Mouse (Mus musculus) liver, embryonic 14 days (tissue): ENCODE data around the gene Adpgk. TPM values are rescaled to one million over a fixed set of nuclear protein-coding genes. Genes with fewer than 3 reads are reported as not detected.

Experiments
- polyA plus RNA-seq: library from polyadenylated mRNA; depleted of rRNA; stranded (reverse); fragments of >200 nt; gene quantifications from 2 replicates; pipeline ENCODE4 v1.2.3, GENCODE M21; 2012; rRNA removed

Gene Adpgk
- 9.6 and 15.9 TPM in 2 replicates for polyA plus RNA-seq

DNA sequence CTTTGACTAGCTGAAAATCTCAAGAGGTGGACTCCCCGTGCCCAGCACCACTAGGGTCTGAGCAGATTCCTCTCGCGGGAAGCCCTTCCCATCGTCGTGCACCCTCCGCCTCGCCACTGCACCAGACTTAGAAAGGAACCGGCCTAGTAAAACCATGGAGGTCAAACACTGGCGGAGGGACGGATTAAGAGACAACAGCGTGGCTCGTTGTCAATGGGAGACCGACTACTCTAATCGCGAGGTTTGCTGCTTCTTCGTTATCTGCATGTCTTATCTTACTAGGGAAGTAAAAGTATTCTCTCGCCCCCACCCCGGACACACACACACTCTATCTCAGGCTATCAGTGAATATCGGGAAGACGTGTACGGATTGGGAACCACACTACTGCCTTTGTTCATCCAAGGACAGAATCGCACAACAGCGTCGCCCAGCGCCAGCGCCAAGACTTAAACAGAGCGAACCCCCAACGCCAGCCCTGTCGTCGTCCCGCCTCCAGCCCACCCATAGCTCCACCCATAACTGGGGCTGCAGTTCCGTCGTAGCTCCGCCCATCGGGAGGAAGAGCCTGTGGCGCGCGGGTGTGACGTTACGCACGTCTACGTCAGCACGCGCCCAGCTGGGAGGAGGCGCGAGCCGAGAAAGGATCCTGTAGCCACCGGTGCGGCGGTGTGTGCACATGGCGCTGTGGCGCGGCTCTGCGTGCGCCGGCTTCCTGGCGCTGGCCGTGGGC lies at the start of gene Adpgk:
Adpgk (plus strand) TSS at position 602 of the 731 bp plus-strand sequence.

DNA sequence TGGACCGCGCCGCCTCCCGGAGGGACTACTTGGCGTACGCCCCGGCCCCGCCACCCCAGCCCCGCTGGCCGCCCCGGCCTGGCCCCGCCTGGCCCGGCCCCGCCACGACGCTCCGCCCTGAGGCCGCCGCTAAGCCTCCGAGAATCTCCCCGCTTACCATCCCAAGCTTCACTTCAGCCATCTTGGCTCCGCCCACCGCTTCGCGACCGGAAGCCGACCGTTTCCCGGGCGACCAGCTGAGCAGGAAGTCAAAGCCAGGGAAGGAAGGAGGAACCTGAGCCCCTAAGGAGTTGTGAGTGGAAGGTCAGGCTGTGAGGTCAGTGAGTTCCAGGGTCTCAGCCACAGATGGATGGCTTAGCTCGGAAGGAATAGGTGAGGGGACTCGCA lies 61.9 kb downstream of the Adpgk start, which contains the start of gene Bbs4:
Bbs4 (minus strand) TSS at position 256 of the 387 bp plus-strand sequence.

Other genes with a start within 250 kb of the Adpgk start
- gene Bbs4, start 62.0 kb downstream of the Adpgk start, polyA plus RNA-seq: 1.3 TPM in 2 replicates
- 11.4 and 13.4 TPM in 2 replicates for gene Arih1, start 195.1 kb downstream of the Adpgk start, polyA plus RNA-seq
- 17.0 and 19.4 TPM in 2 replicates for gene Hexa, start 248.0 kb downstream of the Adpgk start, polyA plus RNA-seq
- 0.02 and 0.05 TPM in 2 replicates for gene Tmem202, start 248.3 kb downstream of the Adpgk start, polyA plus RNA-seq